ENCODE assay signal across 8 mouse cellular contexts in the genomic region with DNA sequence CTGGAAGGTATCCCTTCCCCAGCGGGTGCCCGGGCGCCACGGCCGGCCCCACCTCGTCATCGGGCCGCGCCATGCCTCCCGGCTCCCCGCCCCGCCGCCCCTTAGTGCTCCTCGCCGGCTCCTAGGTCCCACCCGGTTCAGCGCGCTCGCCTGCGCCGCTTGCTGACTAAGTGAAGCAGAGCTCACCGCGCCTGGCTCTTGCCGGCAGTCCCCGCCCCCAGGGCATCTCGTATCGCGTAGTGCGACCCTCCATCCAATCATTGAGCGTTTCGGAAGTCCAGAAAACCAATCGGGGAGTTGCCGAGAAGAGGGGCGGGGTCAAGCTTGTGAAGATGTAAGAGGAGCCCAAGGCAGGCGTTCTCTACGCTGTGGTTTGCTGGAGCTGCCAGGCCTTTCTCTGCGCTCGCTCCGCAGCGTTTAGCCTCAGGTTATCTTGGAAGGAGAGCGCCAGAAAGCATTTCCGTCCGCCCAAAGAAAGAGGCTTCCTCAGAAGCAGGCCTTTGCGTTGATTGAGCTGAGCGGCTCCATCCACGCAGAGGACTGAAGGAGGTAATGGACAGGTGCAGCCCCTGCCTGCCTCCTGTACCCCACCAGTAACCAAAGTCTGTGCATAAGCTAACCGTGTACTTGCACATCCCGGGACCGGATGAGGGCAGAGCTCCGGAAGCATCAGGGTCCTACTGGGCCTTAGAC. TPM values are rescaled to one million over a fixed set of nuclear protein-coding genes. Genes with fewer than 3 reads are reported as not detected.
A peak's percentile ranks its signal among the peaks of the same experiment; 100 is the strongest.
DNase-seq lines count a peak whose midpoint lies in the region; ATAC-seq lines count a peak whose summit lies in the region.

A gene (minus strand): TSS at position 138 of the 693 bp plus-strand sequence.

- ATAC-seq in megakaryocyte progenitor cell, adult 5-6 weeks (replicated peaks; ENCODE audit: poor library complexity): peak; percentile 89

- DNase-seq in adipocyte (ENCODE audit: low spot score): peak; percentile 99
- DNase-seq in embryo, embryonic 10 days (ENCODE audit: low spot score): peak; percentile 99
- peak; percentile 97 for DNase-seq in gastrocnemius, postnatal 10 days
- DNase-seq in induced T-regulatory cell, adult 2 months (ENCODE audit: low read depth): peak; percentile 100
- DNase-seq in left cerebral cortex, adult 9 months (ENCODE audit: low spot score in 2 of 2): peak; percentile 97 to 99
- peak; percentile 98 for DNase-seq in right cerebral cortex, postnatal 14 days
- peak; percentile 95 to 99 for DNase-seq in urinary bladder, postnatal 36 days (ENCODE audit: low spot score in 2 of 2)

RNA-seq across cellular contexts. Expression of the gene that starts here (rescaled TPM):
- 10 to 100 TPM; 10.9 to 11.7 TPM for total RNA-seq in gastrocnemius, postnatal 10 days (2021)
- 29.9 and 30.6 TPM in 2 replicates for total RNA-seq in megakaryocyte progenitor cell, adult 5-6 weeks (2015)
- 21.7 and 24.9 TPM in 2 replicates for total RNA-seq in megakaryocyte progenitor cell, adult 5-6 weeks (2017)

Comparison
In these comparisons a context has a peak if more than half of its experiments do, and no peak if none do; other contexts are left out.
1. Peak in every context shown above with its lines: DNase-seq and ATAC-seq.